Mouse (Mus musculus) B cell, adult 2 months (primary cell): ENCODE data around the gene Arrb1.

Source experiments
- DNase-seq, 2 experiments: peaks; one replicate each; pipeline ENCODE4 v3.0.0; 2022

Gene Arrb1

DNA sequence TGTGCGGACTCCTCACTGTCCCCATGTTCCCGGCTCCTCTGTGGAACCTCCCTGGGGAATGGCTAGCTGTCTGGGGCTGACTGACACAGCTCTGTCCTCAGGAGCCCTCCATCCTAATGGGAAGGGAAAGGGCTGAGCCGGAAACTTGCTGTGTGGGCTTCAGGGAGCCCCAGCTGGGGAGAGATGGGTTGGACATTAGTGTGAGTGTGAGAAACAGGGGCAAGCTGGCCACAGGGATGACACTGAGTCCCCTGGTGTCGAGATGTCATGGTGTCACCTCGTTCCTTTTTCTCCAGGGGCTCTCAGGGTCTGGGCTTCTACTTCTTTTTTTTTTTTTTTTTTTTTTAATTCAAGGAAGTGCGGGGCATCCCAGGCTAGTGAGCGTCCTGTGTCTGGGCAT is 47.0 kb downstream of the Arrb1 start:
- DNase-seq, result no peak

GRCm38 (mm10) chr7:99582867-99583266 is 47.6 kb downstream of the Arrb1 start:
- no peak for DNase-seq

GRCm38 (mm10) chr7:99583625-99584024 is 48.4 kb downstream of the Arrb1 start:
- no peak for DNase-seq

DNA sequence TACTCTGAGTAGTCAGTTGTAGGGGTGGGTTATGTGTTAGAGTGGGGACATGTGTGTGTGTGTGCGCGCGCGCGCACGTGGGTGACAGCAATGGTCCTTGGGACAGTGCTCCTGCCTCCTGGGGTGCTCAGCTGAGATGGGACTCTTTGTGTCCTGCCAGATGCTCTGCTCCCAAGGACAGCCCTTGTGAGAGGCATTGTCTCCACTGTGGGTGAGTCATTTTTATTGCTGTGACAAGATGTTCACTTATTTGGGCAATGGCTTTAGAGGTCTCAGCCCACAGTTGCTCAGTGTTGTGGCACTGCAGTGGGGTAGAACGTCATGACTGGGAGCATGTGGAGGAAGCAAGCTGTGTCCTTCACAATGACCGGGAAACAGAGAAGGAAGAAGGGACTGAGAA is 50.7 kb downstream of the Arrb1 start:
- DNase-seq, result no peak

GRCm38 (mm10) chr7:99590064-99590463 is 54.8 kb downstream of the Arrb1 start:
- DNase-seq, result peak; percentile 78 to 79

- DNase-seq, result no peak
These were observed 55.4 kb downstream of the Arrb1 start for GRCm38 (mm10) chr7:99590646-99591045.

DNA sequence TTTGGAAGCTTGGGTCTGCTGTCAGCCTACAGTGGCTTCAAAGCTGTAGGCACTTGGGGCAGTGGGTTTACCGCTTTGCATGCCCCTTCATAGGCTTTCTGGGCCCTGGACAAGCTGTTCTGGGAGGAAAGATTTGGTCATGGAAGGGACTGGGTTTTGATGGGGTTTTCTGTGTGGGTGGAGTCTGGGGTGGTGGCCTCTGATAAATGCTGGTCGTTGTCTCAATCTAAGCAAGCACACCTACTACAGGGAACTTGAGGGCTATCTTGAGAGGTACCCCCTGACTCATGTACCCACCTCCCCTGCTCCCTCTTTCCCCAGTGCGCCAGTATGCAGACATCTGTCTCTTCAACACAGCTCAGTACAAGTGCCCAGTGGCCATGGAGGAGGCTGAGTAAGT is 57.4 kb downstream of the Arrb1 start:
- DNase-seq, result no peak

DNA sequence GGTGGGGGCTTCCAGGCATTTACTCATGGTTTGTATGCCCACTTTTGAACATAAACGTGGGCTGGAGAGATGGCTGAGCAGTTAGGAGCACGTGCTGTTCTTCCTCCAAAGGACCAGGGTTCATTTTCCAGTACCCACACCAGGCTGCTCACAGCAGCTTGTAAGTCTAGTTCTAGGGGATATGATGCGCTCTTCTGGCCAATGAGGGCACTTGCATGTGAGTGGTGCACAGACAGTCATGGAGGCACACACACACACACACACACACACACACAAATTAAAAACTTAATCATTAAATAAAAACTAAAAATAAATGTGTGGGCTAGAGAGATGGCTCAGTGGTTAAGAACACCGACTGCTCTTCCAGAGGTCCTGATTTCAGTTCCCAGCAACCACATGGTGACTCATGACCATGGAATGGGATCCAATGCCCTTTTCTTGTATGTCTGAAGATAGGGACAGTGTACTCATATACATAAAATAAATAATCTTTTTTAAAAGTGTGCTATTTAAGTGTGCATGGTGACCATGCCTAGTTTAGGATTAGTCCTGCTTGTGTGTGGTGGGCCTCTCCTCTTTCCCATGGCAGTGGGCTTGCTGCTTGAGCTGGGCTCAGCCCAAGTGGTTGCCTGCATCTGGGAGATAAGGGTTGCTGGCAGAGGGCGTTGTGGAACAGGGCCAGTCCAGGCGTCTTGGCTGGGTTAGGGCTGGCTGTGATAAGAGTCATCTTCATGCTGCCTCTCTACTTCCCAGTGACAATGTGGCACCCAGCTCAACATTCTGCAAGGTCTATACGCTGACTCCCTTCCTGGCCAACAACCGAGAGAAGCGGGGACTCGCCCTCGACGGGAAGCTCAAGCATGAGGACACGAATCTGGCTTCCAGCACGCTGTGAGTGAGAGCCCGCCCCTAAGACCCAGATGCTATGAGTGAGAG is 58.9 kb downstream of the Arrb1 start:
- no peak for DNase-seq

DNA sequence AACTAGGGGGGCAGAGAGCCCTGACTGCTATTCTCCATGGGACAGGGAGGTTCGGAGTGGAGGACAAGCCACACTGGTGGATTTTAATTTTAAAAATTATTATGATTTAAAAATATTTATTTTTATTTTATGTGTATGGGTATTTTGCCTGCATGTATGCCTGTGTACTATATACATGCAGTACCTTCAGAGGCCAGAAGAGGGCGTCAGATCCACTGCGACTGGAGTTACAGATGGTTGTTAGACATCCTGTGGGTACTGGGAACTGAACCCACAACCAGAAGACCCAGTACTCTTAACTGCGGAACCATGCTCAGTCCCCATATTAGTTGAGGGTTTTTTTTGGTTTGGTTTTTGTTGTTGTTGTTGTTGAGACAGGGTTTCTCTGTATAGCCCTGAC is 63.5 kb downstream of the Arrb1 start:
- no peak for DNase-seq

DNA sequence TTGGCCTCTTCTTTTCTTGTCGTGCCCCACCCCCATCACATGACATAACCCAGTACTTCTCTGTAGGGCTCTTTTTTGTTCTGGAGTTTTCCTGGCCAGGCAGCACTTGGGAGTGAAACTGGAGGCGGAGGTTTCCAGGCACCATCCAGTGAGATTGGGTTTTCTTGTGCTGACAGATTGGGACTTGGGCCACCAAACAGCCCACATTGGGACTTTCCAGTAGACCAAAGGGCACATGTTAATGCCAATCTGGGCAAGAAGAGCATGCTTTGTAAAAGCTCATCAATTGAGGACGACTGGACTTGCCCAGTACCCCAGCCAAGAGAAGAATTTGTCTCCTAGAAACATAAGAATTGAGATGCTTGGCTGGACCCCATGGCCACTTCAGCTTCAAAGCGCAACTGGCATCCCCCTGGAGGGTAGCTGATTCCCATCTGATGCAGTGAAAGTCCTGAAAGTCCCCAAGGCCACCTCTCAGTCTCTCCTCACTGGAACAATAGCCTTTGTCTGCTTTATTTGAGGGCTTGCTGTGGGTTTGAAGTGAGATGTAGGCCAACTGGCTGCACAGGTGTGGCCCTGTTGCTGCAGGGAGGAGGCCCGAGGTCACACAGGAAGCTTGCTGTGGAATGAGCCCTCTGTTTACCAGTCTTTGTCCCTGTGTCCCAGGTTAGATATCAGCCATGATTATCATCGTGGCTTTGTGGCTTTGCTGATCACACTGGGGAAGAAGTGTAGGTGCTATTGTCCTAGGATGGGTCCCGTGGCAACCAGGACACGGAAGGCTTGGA is 68.8 kb downstream of the Arrb1 start:
- DNase-seq, result no peak

- DNase-seq, result no peak
These were observed 69.8 kb downstream of the Arrb1 start for GRCm38 (mm10) chr7:99605058-99605457.

DNA sequence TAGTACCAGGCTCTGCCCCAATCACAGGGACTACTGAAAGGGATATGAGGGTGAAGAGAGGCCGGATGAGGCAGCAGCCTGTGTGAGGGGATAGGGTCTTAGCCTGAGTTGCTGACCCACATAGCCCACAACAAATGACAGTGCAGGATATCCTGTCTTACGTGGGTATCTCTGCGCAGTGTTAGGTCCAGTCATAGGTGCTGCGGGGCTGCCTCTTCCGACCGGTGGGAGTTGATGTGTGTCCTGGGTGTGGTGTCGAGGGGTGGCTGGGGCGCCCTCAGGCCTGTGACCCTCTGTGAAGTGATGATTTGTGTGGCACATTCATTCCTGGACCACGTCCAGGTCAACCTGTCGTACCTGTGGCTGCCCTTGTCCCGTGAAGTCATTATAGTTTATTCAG is 71.0 kb downstream of the Arrb1 start:
- no peak for DNase-seq

GRCm38 (mm10) chr7:99606766-99607165 is 71.5 kb downstream of the Arrb1 start:
- no peak for DNase-seq

DNA sequence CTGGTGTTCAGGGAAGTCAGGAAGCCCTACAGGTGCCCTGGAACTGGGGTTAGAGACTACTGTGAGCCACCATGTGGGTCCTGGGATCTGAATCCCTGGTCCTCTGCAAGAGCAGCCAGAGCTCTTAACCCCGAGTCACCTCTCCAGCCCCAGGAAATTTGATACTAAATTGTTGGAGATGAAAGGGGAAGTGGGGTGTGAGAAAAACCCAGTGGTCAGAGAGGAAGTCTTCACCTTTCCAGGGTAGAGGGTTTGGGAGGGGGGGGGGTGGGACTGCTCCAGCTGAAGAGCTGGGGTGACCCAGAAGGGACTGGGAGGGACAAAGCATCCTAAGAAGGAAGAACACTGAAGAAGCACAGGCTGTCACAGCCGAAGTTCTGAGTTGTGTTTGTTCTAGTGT is 72.4 kb downstream of the Arrb1 start:
- DNase-seq, result no peak

DNA sequence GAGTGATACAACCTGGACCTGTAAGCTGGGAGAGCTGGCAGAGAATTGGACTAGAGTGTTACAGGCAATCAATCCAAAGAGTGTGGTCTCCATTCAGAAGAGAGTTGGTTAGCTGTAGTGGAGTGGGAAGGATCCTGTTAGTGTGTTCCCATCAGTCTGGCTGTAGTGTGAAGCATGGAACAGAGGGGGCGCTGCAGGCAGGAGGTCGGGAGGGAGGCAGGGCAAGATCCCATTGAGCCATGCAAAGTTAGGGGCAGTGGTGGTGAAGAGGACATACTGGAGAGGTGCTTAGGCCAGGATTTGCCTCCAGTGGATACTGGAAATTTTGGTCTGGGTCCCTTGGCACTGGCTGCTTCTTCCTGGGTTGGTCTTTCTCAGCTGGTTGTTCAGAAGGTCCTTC is 83.0 kb downstream of the Arrb1 start:
- DNase-seq, result no peak

- DNase-seq, result peak; percentile 53 to 55
These were observed 83.6 kb downstream of the Arrb1 start for GRCm38 (mm10) chr7:99618860-99619259.

GRCm38 (mm10) chr7:99625722-99626375 is 90.6 kb downstream of the Arrb1 start:
- DNase-seq, result peak; percentile 79 to 84

- peak in 1 of 2 experiments; percentile 12 for DNase-seq
These were observed 91.4 kb downstream of the Arrb1 start, which contains the start of gene Tpbgl for GRCm38 (mm10) chr7:99626376-99627270. Tpbgl (minus strand) TSS chr7:99627103.

- no peak for DNase-seq
These were observed 92.1 kb downstream of the Arrb1 start for GRCm38 (mm10) chr7:99627366-99627765.

- DNase-seq, result no peak
These were observed 97.0 kb downstream of the Arrb1 start for GRCm38 (mm10) chr7:99632286-99632685.

GRCm38 (mm10) chr7:99633966-99634665 is 98.8 kb downstream of the Arrb1 start:
- DNase-seq, result no peak

DNA sequence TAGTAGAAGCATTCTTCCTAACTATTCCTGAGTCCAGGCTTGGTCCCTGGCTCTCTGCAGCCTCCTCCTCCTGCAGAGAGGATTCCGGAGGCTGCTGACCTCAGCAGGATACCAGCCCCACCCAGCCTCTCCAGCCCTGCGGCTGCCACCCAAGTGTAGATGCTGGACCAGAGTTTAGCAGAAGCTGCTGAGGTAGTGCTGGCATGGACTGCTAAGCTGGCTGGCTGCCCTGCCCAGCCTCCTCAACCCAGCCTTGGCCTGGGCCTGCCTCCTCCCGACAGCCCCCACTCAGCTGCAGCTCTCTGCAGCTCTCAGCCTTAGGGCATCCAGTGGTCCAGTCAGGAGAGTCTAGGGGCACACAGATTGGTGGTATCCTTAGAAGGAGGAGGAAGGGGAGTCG is 106.0 kb downstream of the Arrb1 start:
- DNase-seq, result no peak
